Mouse (Mus musculus) brain, embryonic 14.5 days (tissue): ENCODE data around the gene Tln1. TPM values are rescaled to one million over a fixed set of nuclear protein-coding genes. Genes with fewer than 3 reads are reported as not detected.

Source experiments
- DNase-seq: peaks from one replicate; pipeline ENCODE4 v3.0.0-alpha.2; 2011; ENCODE audit warnings: low read depth
- CTCF ChIP-seq: fragments of 200-500 bp; IDR thresholded peaks from 2 replicates; pipeline ENCODE4 v1.5.1; 2012; ENCODE audit warnings: inconsistent platforms, mild to moderate bottlenecking, moderate library complexity, borderline replicate concordance; ENCODE audit not compliant: insufficient read depth, insufficient read length; ENCODE audit errors: extremely low read depth
- POLR2A ChIP-seq: fragments of 200-500 bp; IDR thresholded peaks from 2 replicates; pipeline ENCODE4 v1.6.1; 2012; ENCODE audit warnings: mild to moderate bottlenecking, inconsistent platforms, borderline replicate concordance; ENCODE audit not compliant: poor library complexity, insufficient read depth, insufficient read length, severe bottlenecking; ENCODE audit errors: extremely low read depth
- polyA plus RNA-seq: library from polyadenylated mRNA; depleted of rRNA; stranded (reverse); fragments of >200 nt; gene quantifications from 2 replicates; pipeline ENCODE4 v1.2.3, GENCODE M21; 2012

Gene Tln1
- polyA plus RNA-seq, 1 experiment: 53.6 TPM

GRCm38 (mm10) chr4:43519956-43520355, 42.5 kb downstream of the Tln1 start:
- TF ChIP-seq POLR2A: no peak
- no peak for TF ChIP-seq CTCF
- DNase-seq: peak; percentile 91

GRCm38 (mm10) chr4:43519551-43519950, 42.9 kb downstream of the Tln1 start:
- TF ChIP-seq CTCF (no peak), POLR2A (no peak)
- no peak for DNase-seq

- TF ChIP-seq CTCF: no peak
- no peak for TF ChIP-seq POLR2A
- DNase-seq: no peak
Measured at GRCm38 (mm10) chr4:43515764-43516708, 46.5 kb downstream of the Tln1 start.

GRCm38 (mm10) chr4:43513791-43514190, 48.7 kb downstream of the Tln1 start:
- no peak for TF ChIP-seq CTCF
- no peak for TF ChIP-seq POLR2A
- no peak for DNase-seq

GRCm38 (mm10) chr4:43513300-43513699, 49.2 kb downstream of the Tln1 start:
- no peak for TF ChIP-seq CTCF
- TF ChIP-seq POLR2A: no peak

GRCm38 (mm10) chr4:43512653-43513052, 49.8 kb downstream of the Tln1 start:
- no peak for TF ChIP-seq CTCF
- TF ChIP-seq POLR2A: no peak
- no peak for DNase-seq

More at GRCm38 (mm10) chr4:43513300-43513699, 49.2 kb downstream of the Tln1 start:
- no peak for DNase-seq

GRCm38 (mm10) chr4:43511675-43512454, 50.6 kb downstream of the Tln1 start:
- TF ChIP-seq CTCF (no peak), POLR2A (no peak)
- DNase-seq: no peak

GRCm38 (mm10) chr4:43509109-43509508, 53.4 kb downstream of the Tln1 start:
- no peak for TF ChIP-seq CTCF
- TF ChIP-seq POLR2A: no peak
- DNase-seq: peak; percentile 42

- TF ChIP-seq POLR2A (no peak), CTCF (no peak)
- no peak for DNase-seq
Measured at GRCm38 (mm10) chr4:43508666-43508997, 53.9 kb downstream of the Tln1 start.

- DNase-seq: no peak
- TF ChIP-seq CTCF: no peak
- no peak for TF ChIP-seq POLR2A
Measured at GRCm38 (mm10) chr4:43507938-43508665, 54.4 kb downstream of the Tln1 start.
